Mouse (Mus musculus): ENCODE data around the gene Ttc41. TPM values are rescaled to one million over a fixed set of nuclear protein-coding genes. Genes with fewer than 3 reads are reported as not detected.

Gene Ttc41
- polyA plus RNA-seq, 1 experiment from 2014 or later: 0.59 TPM

DNA sequence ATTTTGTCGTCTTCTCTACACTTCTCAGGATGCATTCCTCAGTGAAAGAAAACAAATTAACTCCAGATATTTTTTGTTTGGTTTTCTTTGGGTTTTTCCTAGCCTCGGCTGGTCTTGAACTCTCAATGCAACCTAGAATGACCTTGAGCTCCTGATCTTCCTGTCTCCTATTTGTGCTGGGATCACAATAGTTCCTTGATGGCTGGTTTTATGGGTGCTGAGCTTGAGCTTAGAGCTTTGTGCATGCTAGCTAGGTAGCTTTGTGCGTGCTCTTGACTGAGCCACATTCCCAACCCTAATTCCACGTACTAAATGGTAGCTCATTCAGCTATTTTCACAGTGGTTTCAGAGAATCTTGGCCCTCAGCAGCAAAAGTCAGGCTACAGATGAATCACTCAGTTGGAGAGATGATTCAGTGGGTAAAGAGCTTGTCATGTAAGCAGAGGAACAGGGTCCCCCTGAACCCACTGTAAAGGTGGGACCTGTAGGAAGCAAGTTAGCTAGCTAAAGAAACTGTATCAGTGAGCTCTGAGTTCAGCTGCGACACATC lies 78.6 kb downstream of the Ttc41 start:
- H3K4me2 ChIP-seq: no peak overlapping the region
- WGBS (ENCODE audit: insufficient replicate concordance): 64% methylated on average over 5 of the region's 5 CpGs
- H3K4me3 ChIP-seq (replicated peaks): no peak overlapping the region
- no peak for ATAC-seq (ENCODE audit: insufficient read depth)
- H3K27ac ChIP-seq (replicated peaks): no peak overlapping the region
- peaks cover 13% of the 10 kb centered on the region for H3K4me1 ChIP-seq (replicated peaks)
- no peak overlapping the region for H3K9ac ChIP-seq
- 0 out of 2 replicates have a peak, but pooled peaks cover 5% of the 10 kb centered on the region for H3K27me3 ChIP-seq
- no peaks in the 10 kb centered on the region for H3K36me3 ChIP-seq (replicated peaks)
- no peaks in the 10 kb centered on the region for H3K9me3 ChIP-seq (replicated peaks)

DNA sequence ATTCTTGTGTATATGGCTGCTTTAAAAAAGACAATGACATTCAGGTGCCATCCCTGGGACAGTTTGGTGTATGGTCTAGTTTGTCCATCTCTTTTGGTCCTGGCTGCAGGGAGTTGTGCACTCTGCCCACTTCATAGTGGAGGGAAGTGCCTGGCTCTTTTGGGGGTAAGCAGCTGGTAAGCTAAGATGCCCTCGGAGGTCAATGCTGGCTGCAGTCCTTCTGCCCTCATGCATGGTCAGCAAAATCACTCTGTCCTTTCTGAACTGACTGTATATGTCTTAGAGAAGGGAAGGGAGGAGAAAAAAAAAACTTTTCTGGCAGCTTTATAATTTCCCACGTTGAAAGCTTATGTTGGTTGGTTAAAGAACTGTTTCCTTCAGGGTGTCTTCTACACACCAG lies 79.8 kb downstream of the Ttc41 start:
- Histone ChIP-seq H3K4me2 (no peak overlapping the region), H3K9ac (no peak overlapping the region), H3K4me3 (replicated peaks) (no peak overlapping the region), H3K36me3 (replicated peaks) (no peaks in the 10 kb centered on the region), H3K4me1 (replicated peaks) (peaks cover 2% of the 10 kb centered on the region; the same call in 1 of the 2 replicates), H3K27me3 (no peaks in the 10 kb centered on the region), H3K27ac (replicated peaks) (no peak overlapping the region), H3K9me3 (replicated peaks) (no peaks in the 10 kb centered on the region)
- no peak for ATAC-seq (ENCODE audit: insufficient read depth)
- WGBS (ENCODE audit: insufficient replicate concordance): 42% methylated on average over 2 of the region's 2 CpGs

DNA sequence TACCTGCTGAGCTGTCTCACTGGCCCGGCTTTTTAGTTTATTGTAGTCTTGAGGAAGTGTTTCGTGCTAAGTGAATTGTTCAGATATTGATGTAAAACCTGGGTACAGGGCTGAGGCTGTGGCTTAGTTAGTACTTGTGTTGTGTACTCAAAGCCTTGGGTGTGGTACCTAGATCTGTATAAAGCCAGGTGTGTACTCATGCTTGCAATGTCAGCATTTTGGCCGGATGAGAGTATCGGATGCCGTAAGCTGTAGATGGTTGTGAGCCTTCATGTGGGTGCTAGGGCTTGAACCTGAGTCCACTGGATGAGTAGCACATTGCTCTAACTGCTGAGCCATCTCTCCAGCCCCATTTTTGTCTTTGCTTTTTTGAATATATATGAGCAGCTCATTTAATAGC lies 80.5 kb downstream of the Ttc41 start:
- Histone ChIP-seq H3K9me3 (replicated peaks) (no peaks in the 10 kb centered on the region), H3K4me3 (replicated peaks) (no peak overlapping the region), H3K27me3 (no peaks in the 10 kb centered on the region), H3K27ac (replicated peaks) (no peak overlapping the region), H3K36me3 (replicated peaks) (no peaks in the 10 kb centered on the region), H3K9ac (no peak overlapping the region), H3K4me2 (no peak overlapping the region), H3K4me1 (replicated peaks) (peaks cover under 1% of the 10 kb centered on the region; the same call in 1 of the 2 replicates)
- no peak for ATAC-seq (ENCODE audit: insufficient read depth)
- 74% methylated on average over 5 of the region's 5 CpGs for WGBS (ENCODE audit: insufficient replicate concordance)

DNA sequence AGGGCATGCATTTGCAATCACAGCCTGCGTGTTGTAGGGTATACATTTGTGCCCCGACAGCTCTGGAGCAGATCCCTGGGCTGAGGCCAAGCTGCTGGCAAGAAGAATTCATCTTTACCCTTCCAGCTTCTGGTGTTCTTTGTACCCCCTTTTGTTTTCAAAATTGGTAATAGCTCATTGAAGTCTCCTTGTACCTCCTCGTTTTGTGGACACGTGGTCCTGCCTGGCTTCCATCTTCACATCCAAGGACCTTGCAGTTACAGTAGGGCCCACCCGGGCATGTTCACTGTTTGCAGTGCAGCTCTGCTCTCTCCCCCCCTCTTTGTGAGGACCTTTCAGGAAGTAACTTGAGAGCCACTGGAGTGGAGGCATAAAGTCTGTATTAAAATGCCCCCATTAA lies 82.6 kb downstream of the Ttc41 start:
- Histone ChIP-seq H3K27ac (replicated peaks) (no peak overlapping the region), H3K4me1 (replicated peaks) (no peaks in the 10 kb centered on the region; the same call in 1 of the 2 replicates), H3K27me3 (no peaks in the 10 kb centered on the region), H3K9me3 (replicated peaks) (no peaks in the 10 kb centered on the region), H3K4me3 (replicated peaks) (no peak overlapping the region), H3K9ac (no peak overlapping the region), H3K4me2 (no peak overlapping the region), H3K36me3 (replicated peaks) (no peaks in the 10 kb centered on the region)
- 60% methylated on average over 5 of the region's 5 CpGs for WGBS (ENCODE audit: insufficient replicate concordance)
- no peak for ATAC-seq (ENCODE audit: insufficient read depth)

DNA sequence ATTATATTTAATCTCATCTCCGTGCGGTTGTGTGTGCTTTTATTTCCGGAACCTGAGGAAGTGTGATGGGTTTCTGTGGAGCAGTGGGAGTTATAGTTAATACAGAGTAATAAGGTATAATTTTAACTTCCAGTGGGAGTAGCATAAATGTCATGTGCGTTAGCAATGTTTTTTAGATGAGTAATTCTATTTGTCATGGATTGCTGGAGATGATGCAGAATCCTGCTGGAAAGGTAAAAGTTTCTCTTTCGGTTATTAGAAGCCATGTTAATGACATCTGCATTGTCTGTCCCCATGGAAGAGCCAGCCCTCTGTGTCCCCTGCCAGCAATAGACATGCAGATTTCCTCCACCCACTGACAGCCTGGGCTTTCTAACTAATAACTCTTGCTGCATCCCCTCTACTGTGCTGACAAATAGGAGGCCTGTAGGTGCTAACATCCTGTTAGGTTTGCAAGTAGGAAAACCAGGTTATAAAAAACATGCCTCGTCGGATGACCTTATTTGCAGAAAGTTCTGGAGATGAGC lies 83.6 kb downstream of the Ttc41 start:
- Histone ChIP-seq H3K36me3 (replicated peaks) (no peaks in the 10 kb centered on the region), H3K27me3 (no peaks in the 10 kb centered on the region), H3K27ac (replicated peaks) (no peak overlapping the region), H3K9ac (no peak overlapping the region), H3K4me2 (no peak overlapping the region), H3K4me1 (replicated peaks) (no peaks in the 10 kb centered on the region), H3K9me3 (replicated peaks) (no peaks in the 10 kb centered on the region), H3K4me3 (replicated peaks) (no peak overlapping the region)
- 70% methylated on average over 7 of the region's 7 CpGs for WGBS (ENCODE audit: insufficient replicate concordance)
- ATAC-seq (ENCODE audit: insufficient read depth): no peak

DNA sequence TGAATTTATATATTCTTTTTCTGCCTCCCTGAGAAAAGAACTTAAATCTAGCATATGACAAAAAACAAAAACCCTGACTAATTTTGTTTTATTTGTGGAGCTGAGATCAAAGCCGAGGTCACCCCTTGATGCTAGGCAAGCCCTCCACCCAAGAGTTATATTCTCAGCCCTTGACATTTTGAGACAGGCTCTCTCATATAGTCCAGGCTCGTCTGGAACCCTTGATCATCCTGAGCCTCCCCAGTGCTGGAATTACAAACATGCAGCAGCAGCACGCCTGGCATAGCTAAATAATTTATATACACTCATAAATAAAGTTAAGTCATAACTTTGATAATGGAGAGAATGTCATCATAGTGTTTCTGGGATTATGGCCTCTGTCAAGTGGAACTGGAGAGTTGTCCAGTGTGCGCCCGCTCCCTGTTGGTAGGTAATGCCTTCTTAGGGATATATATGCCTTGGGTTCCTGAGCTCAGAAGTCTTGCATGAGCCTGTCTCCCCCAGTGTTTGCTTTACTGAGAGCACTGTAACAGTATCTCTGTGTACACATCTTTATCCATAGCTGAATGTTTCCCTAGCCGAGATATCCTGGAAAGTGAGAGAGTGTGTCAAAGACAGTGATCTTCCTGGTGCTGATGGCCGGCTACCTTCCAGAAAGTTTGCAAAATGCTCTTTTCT lies 86.0 kb downstream of the Ttc41 start:
- H3K4me1 ChIP-seq (replicated peaks): no peaks in the 10 kb centered on the region
- ATAC-seq (ENCODE audit: insufficient read depth): no peak

DNA sequence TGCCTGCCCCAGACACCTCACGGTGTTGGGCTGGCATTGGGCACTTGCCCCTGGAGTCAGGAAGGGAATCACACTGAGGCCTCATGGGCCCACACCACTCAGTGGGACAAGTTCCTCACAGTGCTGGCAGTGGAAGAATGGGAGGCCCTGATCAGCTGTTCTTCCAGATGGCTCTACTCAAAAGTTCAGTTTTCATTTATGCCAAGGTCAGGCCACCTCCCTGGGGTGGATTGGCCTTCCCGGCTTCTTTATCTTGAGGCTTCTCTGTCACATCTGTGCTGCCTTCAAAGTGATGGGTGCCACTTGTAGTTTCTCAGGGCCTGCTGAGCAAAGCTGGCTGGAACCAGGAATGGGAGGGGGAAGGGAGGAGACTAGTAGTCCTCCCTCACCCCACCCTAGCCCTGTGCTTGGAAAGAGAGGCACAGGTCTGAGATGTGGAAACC lies 87.9 kb downstream of the Ttc41 start:
- Histone ChIP-seq H3K9me3 (replicated peaks) (no peaks in the 10 kb centered on the region), H3K9ac (no peak overlapping the region), H3K4me1 (replicated peaks) (no peaks in the 10 kb centered on the region), H3K4me3 (replicated peaks) (no peak overlapping the region), H3K27me3 (no peaks in the 10 kb centered on the region), H3K36me3 (replicated peaks) (no peaks in the 10 kb centered on the region), H3K4me2 (no peak overlapping the region), H3K27ac (replicated peaks) (no peak overlapping the region)
- 48% methylated on average over 2 of the region's 2 CpGs for WGBS (ENCODE audit: insufficient replicate concordance)
- no peak for ATAC-seq (ENCODE audit: insufficient read depth)

More for the DNA sequence above, 86.0 kb downstream of the Ttc41 start:
- H3K27me3 ChIP-seq: no peaks in the 10 kb centered on the region
- no peak overlapping the region for H3K4me3 ChIP-seq (replicated peaks)
- H3K4me2 ChIP-seq: no peak overlapping the region
- 69% methylated on average over 7 of the region's 7 CpGs for WGBS (ENCODE audit: insufficient replicate concordance)
- H3K27ac ChIP-seq (replicated peaks): no peak overlapping the region
- no peak overlapping the region for H3K9ac ChIP-seq
- no peaks in the 10 kb centered on the region for H3K36me3 ChIP-seq (replicated peaks)
- no peaks in the 10 kb centered on the region for H3K9me3 ChIP-seq (replicated peaks)

DNA sequence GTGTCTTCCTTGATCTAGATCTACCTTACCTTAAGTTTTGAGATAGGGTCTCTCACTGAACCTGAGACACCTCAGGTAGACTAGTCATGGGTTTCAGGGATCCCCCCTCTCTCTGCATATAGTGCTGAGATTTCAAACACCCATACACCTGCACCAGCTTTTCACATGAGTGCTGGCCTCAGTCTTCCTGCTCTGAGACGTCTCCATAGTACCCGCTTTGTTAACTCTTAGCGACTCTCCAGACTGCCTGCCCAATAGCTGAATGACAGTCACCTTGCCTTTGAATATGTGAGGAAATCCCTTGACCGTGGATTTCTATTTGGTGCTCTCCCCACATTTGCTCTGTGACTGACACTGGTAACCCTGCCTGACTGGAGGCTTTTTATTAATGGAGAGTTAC lies 88.6 kb downstream of the Ttc41 start:
- H3K9ac ChIP-seq: no peak overlapping the region
- no peak overlapping the region for H3K27ac ChIP-seq (replicated peaks)
- H3K4me2 ChIP-seq: no peak overlapping the region
- H3K36me3 ChIP-seq (replicated peaks): no peaks in the 10 kb centered on the region
- ATAC-seq (ENCODE audit: insufficient read depth): no peak
- no peaks in the 10 kb centered on the region for H3K27me3 ChIP-seq
- H3K4me1 ChIP-seq (replicated peaks): no peaks in the 10 kb centered on the region
- no peaks in the 10 kb centered on the region for H3K9me3 ChIP-seq (replicated peaks)
- no peak overlapping the region for H3K4me3 ChIP-seq (replicated peaks)
- WGBS (ENCODE audit: insufficient replicate concordance): 77% methylated on average over 4 of the region's 4 CpGs

DNA sequence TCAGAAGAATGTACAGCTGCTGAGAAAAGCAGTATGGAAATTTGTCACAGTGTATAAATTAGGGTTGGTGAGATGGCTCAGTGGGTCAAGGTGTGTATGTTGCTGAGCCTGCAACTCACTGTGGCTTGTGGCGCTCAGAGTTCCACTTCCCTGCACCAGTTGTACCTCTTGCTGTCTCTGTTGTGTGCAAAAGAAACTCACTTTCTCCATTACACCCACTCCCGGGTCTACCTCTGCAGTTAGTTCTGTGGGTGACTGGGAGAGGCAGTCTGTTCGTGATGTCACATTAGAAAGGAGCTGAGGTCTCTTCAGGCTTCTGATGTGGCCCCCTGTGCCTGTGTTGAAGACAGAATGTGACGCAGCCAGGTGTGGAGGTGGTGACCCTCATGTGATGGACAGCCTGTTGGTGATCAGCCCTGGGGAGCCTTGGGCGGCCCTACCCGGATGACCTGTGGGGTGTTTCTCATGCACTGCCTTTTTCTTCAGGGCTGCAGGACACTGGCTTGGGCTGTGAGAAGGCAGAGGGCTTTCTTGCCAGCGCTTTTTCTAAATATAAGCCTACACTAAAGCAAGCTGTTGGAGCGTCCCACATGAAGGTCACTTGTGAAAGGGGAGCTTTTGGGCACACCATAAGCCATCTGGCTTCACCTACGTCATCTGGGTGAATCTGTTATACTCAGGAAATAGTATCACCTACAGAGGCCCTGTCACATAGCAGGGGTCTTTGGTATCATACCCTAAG lies 89.4 kb downstream of the Ttc41 start:
- no peak overlapping the region for H3K9ac ChIP-seq
- H3K27me3 ChIP-seq: no peaks in the 10 kb centered on the region
- H3K4me2 ChIP-seq: no peak overlapping the region
- no peaks in the 10 kb centered on the region for H3K36me3 ChIP-seq (replicated peaks)
- H3K27ac ChIP-seq (replicated peaks): no peak overlapping the region
- no peaks in the 10 kb centered on the region for H3K9me3 ChIP-seq (replicated peaks)
- H3K4me1 ChIP-seq (replicated peaks): no peaks in the 10 kb centered on the region
- no peak for ATAC-seq (ENCODE audit: insufficient read depth)
- WGBS (ENCODE audit: insufficient replicate concordance): 79% methylated on average over 9 of the region's 9 CpGs
- H3K4me3 ChIP-seq (replicated peaks): no peak overlapping the region

DNA sequence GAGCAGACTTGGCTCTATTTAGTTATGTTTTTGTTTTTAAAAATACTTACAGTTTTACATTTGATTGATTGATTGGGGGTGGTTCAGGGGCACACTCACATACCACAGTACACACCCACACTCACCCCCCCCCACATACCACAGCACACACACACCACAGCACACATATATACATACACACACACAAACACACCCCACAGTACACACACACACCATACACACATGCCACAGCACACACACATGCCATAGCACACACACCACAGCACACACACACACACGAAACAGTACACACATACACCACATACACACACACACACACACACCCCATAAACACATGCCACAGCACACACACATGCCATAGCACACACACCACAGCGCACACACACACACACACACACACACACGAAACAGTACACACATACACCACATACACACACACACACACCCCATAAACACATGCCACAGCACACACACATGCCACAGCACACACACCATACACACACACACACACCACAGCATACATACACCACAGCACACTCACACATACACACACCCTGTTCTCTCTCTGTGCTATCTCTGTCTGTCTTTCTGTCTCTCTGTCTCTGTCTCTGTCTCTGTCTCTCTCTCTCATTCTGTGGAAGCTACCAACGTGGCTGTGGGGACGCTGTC lies 90.6 kb downstream of the Ttc41 start:
- no peaks in the 10 kb centered on the region for H3K36me3 ChIP-seq (replicated peaks)
- H3K4me3 ChIP-seq (replicated peaks): no peak overlapping the region
- 78% methylated on average over 5 of the region's 5 CpGs for WGBS (ENCODE audit: insufficient replicate concordance)
- no peaks in the 10 kb centered on the region for H3K27me3 ChIP-seq
- H3K9ac ChIP-seq: no peak overlapping the region
- H3K27ac ChIP-seq (replicated peaks): no peak overlapping the region
- no peak for ATAC-seq (ENCODE audit: insufficient read depth)
- no peaks in the 10 kb centered on the region for H3K4me1 ChIP-seq (replicated peaks)
- no peak overlapping the region for H3K4me2 ChIP-seq
- H3K9me3 ChIP-seq (replicated peaks): no peaks in the 10 kb centered on the region

DNA sequence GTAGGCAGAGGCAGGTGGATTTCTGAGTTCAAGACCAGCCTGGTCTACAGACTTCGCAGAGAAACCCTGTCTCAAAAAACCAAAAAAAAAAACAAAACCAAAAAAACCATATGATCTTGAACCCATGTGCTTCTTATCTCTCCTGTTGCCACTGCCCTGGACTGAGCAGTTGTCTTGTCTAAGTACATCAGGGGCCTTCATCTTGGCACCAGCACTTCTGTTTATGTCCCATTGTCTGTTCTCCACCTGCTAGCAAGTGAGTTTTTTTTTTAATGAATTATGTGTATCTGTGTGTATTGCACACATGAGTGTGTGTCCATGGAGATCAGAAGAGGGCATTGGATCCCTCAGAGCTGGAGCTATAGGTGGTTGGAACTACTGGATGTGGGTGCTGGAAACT lies 101.8 kb downstream of the Ttc41 start:
- no peaks in the 10 kb centered on the region for H3K36me3 ChIP-seq (replicated peaks)
- no peak overlapping the region for H3K27ac ChIP-seq (replicated peaks)
- ATAC-seq (ENCODE audit: insufficient read depth): no peak
- no peaks in the 10 kb centered on the region for H3K9me3 ChIP-seq (replicated peaks)
- H3K4me1 ChIP-seq (replicated peaks): no peaks in the 10 kb centered on the region
- 59% methylated on average over 1 of the region's 1 CpGs for WGBS (ENCODE audit: insufficient replicate concordance)
- no peak overlapping the region for H3K4me2 ChIP-seq
- no peak overlapping the region for H3K4me3 ChIP-seq (replicated peaks)
- no peak overlapping the region for H3K9ac ChIP-seq
- no peaks in the 10 kb centered on the region for H3K27me3 ChIP-seq

All from liver, embryonic 15.5 days (tissue).